Mouse (Mus musculus): ENCODE results near the gene Gsta2.

- TF ChIP-seq CTCF (IDR thresholded peaks at IDR 0.05; ENCODE audit: low read depth, low read length) (no peak), POLR2A (IDR thresholded peaks at IDR 0.05; ENCODE audit: extremely low read depth, insufficient read depth, low read length) (no peak)
These were observed 38.2 kb upstream of the Gsta2 start for GRCm38 (mm10) chr9:78393741-78394140.
